ENCODE assay signal across 9 mouse cellular contexts in the genomic region with DNA sequence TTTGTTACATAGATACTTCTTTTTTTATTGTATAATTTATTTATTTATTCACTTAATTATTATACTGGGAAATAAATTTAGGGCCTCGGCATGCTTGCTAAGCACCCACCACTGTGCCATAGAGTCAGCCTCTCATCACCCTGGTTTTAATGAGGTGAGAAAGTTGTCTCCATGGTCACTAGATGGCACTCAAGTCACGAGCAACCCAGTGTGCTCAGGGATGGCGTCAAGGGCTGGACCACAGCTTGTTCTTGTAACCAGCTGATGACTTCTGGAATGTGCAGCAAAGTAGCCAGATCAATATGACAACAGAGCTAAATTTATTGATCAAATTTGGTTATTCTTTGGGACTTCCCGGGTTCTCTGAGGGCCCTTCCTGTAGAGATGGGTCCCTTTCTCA.
DNase-seq lines count a peak whose midpoint lies in the region; ATAC-seq and TF ChIP-seq lines count a peak whose summit lies in the region.
"Had no signal": no experiment of that assay in that cellular context is flagged by ENCODE, and none has a peak within 500 bp of the region (broad histone marks: within the 10 kb centered on the region; RNA-seq: fewer than 3 reads in every experiment).

No protein-coding gene starts in this region.

- no peak for TF ChIP-seq POLR2A in bone marrow, adult 2 months (IDR thresholded peaks at IDR 0.05; ENCODE audit: borderline replicate concordance, control insufficient read depth, low read depth, low read length)

- H3K4me3 ChIP-seq in bone marrow, adult 2 months (replicated peaks; ENCODE audit: control insufficient read depth, low read depth, low read length) = no peak overlapping the region
- no peak overlapping the region for H3K4me3 ChIP-seq in embryonic facial prominence, embryonic 14.5 days (ENCODE audit: low read depth, low read length)
- no peak overlapping the region for H3K4me3 ChIP-seq in midbrain, embryonic 13.5 days (replicated peaks)
- H3K4me3 ChIP-seq: erythroblast, embryonic 14.5 days had no signal

- H3K27me3 ChIP-seq in embryonic facial prominence, embryonic 14.5 days (replicated peaks; ENCODE audit: control insufficient read depth, insufficient read depth, low read length) = no peaks in the 10 kb centered on the region
- no peaks in the 10 kb centered on the region; the same call in 1 of the 2 replicates for H3K27me3 ChIP-seq in midbrain, embryonic 13.5 days

- peak; percentile 63 for ATAC-seq in embryonic facial prominence, embryonic 14.5 days (ENCODE audit: low read depth)
- peak; percentile 67 for ATAC-seq in midbrain, embryonic 13.5 days

- no peaks in the 10 kb centered on the region for H3K4me1 ChIP-seq in bone marrow, adult 2 months (ENCODE audit: control insufficient read depth, insufficient read depth, low read length)
- H3K4me1 ChIP-seq in embryonic facial prominence, embryonic 14.5 days (ENCODE audit: control insufficient read depth, insufficient read depth, low read length) = no peaks in the 10 kb centered on the region
- peaks cover 3% of the 10 kb centered on the region for H3K4me1 ChIP-seq in midbrain, embryonic 13.5 days (replicated peaks)

- H3K9ac ChIP-seq in embryonic facial prominence, embryonic 14.5 days (ENCODE audit: low read depth, low read length) = no peak overlapping the region
- no peak overlapping the region for H3K9ac ChIP-seq in midbrain, embryonic 13.5 days (replicated peaks)

- 20% methylated on average over 4 of the region's 4 CpGs for WGBS in bone marrow, adult 2 months
- WGBS in embryonic facial prominence, embryonic 14.5 days = 16% methylated on average over 4 of the region's 4 CpGs
- 24% methylated on average over 4 of the region's 4 CpGs for WGBS in midbrain, embryonic 13.5 days

- no peaks in the 10 kb centered on the region for H3K36me3 ChIP-seq in embryonic facial prominence, embryonic 14.5 days (ENCODE audit: control insufficient read depth, insufficient read depth, low read length)
- H3K36me3 ChIP-seq in midbrain, embryonic 13.5 days = no peaks in the 10 kb centered on the region

- intact Hi-C loops in left cerebral cortex, postnatal 14 days (cut with DNase I) = loop anchor here (10.0 kb wide), 2 partner anchors 311 to 831 kb away; no protein-coding TSS in a partner anchor

- no peak overlapping the region for H3K27ac ChIP-seq in bone marrow, adult 2 months (ENCODE audit: control insufficient read depth, insufficient read depth, low read depth, low read length, poor library complexity)
- no peak overlapping the region for H3K27ac ChIP-seq in embryonic facial prominence, embryonic 14.5 days (replicated peaks; ENCODE audit: low read depth, low read length)
- no peak overlapping the region for H3K27ac ChIP-seq in midbrain, embryonic 13.5 days

- DNase-seq in left cerebral cortex, postnatal 14 days (ENCODE audit: low spot score in 2 of 2) = peak; percentile 52 to 58
- no peak for DNase-seq in left cerebral cortex, adult 8-10 months (ENCODE audit: low spot score in 2 of 2)
- peak; percentile 84 for DNase-seq in embryonic facial prominence, embryonic 14.5 days (ENCODE audit: low spot score)
- peak; percentile 33 to 61 for DNase-seq in kidney, postnatal 36 days
- peak; percentile 57 for DNase-seq in thymus, postnatal 14 days
- DNase-seq in urinary bladder, postnatal 25 days (ENCODE audit: low spot score) = no peak

- no peak overlapping the region for H3K4me2 ChIP-seq in embryonic facial prominence, embryonic 14.5 days (ENCODE audit: low read depth, low read length)
- no peak overlapping the region for H3K4me2 ChIP-seq in midbrain, embryonic 13.5 days (replicated peaks)

- TF ChIP-seq CTCF in bone marrow, adult 2 months (IDR thresholded peaks at IDR 0.05; ENCODE audit: control insufficient read depth, insufficient read depth, low read length) = peak; percentile 41; the same call in 1 of the 2 replicates

- peaks cover 6% of the 10 kb centered on the region; the same call in 1 of the 2 replicates for H3K9me3 ChIP-seq in embryonic facial prominence, embryonic 14.5 days (ENCODE audit: control insufficient read depth, low read length)
- no peaks in the 10 kb centered on the region for H3K9me3 ChIP-seq in midbrain, embryonic 13.5 days

Comparison
In these comparisons a context has a peak if more than half of its experiments do, and no peak if none do; other contexts are left out.
1. DNase-seq: peak in left cerebral cortex, postnatal 14 days (2 of 2), embryonic facial prominence, embryonic 14.5 days (single experiment), kidney, postnatal 36 days (2 of 2) and thymus, postnatal 14 days (single experiment); none in left cerebral cortex, adult 8-10 months (0 of 2) and urinary bladder, postnatal 25 days (single experiment).